Mouse (Mus musculus): Measurements from ENCODE around the gene Gm6760.

The Gm6760 gene

GRCm38 (mm10) chrX:64152098-64152497 is at the start of gene Gm6760:
TSS of gene Gm6760 (minus strand) at chrX:64152198.
- DNase-seq = no peak

- no peak for DNase-seq
Measured at GRCm38 (mm10) chrX:64181246-64181645, 29.2 kb upstream of the Gm6760 start.

- no peak for DNase-seq
Measured at GRCm38 (mm10) chrX:64173248-64173647, 21.2 kb upstream of the Gm6760 start, which contains the start of gene 3830417A13Rik. TSS of gene 3830417A13Rik (plus strand) at chrX:64173548.

Measured in right cerebral cortex, postnatal 14 days (tissue).